Mouse (Mus musculus): Measurements from ENCODE around the gene Parvg.

- TF ChIP-seq CTCF (IDR thresholded peaks at IDR 0.05 in 2 of 3, conservative IDR thresholded peaks at IDR 0.05 in 1 of 3; ENCODE audit: control insufficient read depth in 1 of 3, insufficient read depth in 1 of 3, low read depth in 2 of 3, low read length in 3 of 3, poor library complexity in 1 of 3, severe bottlenecking in 1 of 3) (no peak), TBP (IDR thresholded peaks at IDR 0.05; ENCODE audit: low read depth, low read length) (0 out of 2 replicates have a peak, but pooled peaks have one; percentile 48), EP300 (IDR thresholded peaks at IDR 0.05; ENCODE audit: low read depth in 1 of 2, low read length in 2 of 2) (no peak)
These were observed at the start of gene Parvg for GRCm38 (mm10) chr15:84323966-84324869.

Measured in MEL (cell line).